Mouse (Mus musculus) limb, embryonic 12.5 days (tissue): ENCODE measurements around the gene Gm5148. TPM values are rescaled to one million over a fixed set of nuclear protein-coding genes. Genes with fewer than 3 reads are reported as not detected.

ENCODE experiments used
- ATAC-seq: fragments of 200-750 bp; cut with Nextera tagmentation; 2 replicates; pipeline ENCODE4 v1.8.0; 2017; ENCODE audit warnings: low read depth, moderate TSS enrichment; ENCODE audit not compliant: insufficient number of reproducible peaks, insufficient read depth, low FRiP score, low TSS enrichment
- H3K27ac ChIP-seq: fragments of 300-500 bp; sonication (generic); 2 replicates; pipeline ENCODE4 v1.5.1; 2016; ENCODE audit warnings: mild to moderate bottlenecking, moderate library complexity
- H3K27me3 ChIP-seq: fragments of 300-500 bp; sonication (generic); 2 replicates; pipeline ENCODE4 v1.6.1; 2016; ENCODE audit warnings: mild to moderate bottlenecking, moderate library complexity
- H3K36me3 ChIP-seq: fragments of 300-500 bp; sonication (generic); 2 replicates; pipeline ENCODE4 v1.6.1; 2016; ENCODE audit warnings: mild to moderate bottlenecking, moderate library complexity
- H3K4me1 ChIP-seq: fragments of 300-500 bp; sonication (generic); replicated peaks from 2 replicates; pipeline ENCODE4 v1.6.1; 2016
- H3K4me2 ChIP-seq: fragments of 300-500 bp; sonication (generic); 2 replicates; pipeline ENCODE4 v1.6.1; 2016; ENCODE audit warnings: mild to moderate bottlenecking, moderate library complexity
- H3K4me3 ChIP-seq: fragments of 300-500 bp; sonication (generic); replicated peaks from 2 replicates; pipeline ENCODE4 v1.5.1; 2016; ENCODE audit warnings: mild to moderate bottlenecking
- H3K9ac ChIP-seq: fragments of 300-500 bp; sonication (generic); replicated peaks from 2 replicates; pipeline ENCODE4 v1.6.1; 2016; ENCODE audit warnings: mild to moderate bottlenecking, moderate library complexity
- H3K9me3 ChIP-seq: fragments of 300-500 bp; sonication (generic); 2 replicates; pipeline ENCODE4 v1.6.1; 2016; ENCODE audit warnings: mild to moderate bottlenecking, moderate library complexity
- WGBS: fragments of 180-500 bp; shearing (Covaris S2); methylation state at CpG from one replicate; pipeline ENCODE4 v1.1.7; 2016; 5-methylcytosine and 5-hydroxymethylcytosine counted together
- polyA plus RNA-seq: library from polyadenylated mRNA; unstranded; fragments of >200 nt; fragmentation: Nextera tagmentation; extraction: Ambion mirVana; gene quantifications from 2 replicates; pipeline ENCODE4 v1.2.1, GENCODE M21; 2016

The Gm5148 gene
- polyA plus RNA-seq, 1 experiment from 2014 or later = 7.2 TPM

DNA sequence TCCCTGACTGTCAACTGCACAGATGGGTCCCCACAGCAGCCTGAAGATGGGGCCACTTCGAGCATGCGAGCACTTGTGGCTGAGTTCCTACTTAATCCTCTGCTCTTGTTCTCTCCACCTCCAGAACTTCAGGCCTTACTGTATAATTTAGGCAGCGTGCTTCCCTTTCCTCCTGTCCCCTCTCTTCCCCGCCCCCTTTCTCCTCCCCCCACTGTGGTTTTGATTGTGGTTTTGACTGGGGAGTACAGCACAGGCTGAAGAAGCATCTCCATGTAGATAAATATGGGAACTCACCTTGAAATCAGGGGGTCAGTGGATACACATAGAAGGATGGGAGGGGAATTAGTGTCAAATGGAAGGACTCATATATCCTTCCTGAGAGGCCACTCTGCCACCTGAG lies 31.3 kb downstream of the Gm5148 start:
- no peak overlapping the region for H3K4me3 ChIP-seq
- no peaks in the 10 kb centered on the region for H3K4me1 ChIP-seq
- no peak overlapping the region for H3K27ac ChIP-seq
- H3K4me2 ChIP-seq = no peak overlapping the region
- no peak overlapping the region for H3K9ac ChIP-seq
- 73% methylated on average over 4 of the region's 4 CpGs for WGBS
- H3K27me3 ChIP-seq = peaks cover 3% of the 10 kb centered on the region; the same call in 1 of the 2 replicates
- no peak for ATAC-seq
- H3K9me3 ChIP-seq = no peaks in the 10 kb centered on the region
- no peaks in the 10 kb centered on the region for H3K36me3 ChIP-seq

GRCm38 (mm10) chr3:37687158-37687980 lies 36.9 kb downstream of the Gm5148 start:
- Histone ChIP-seq H3K9ac (no peak overlapping the region), H3K4me1 (peaks cover 6% of the 10 kb centered on the region; the same call in 1 of the 2 replicates), H3K27me3 (peaks cover 17% of the 10 kb centered on the region), H3K4me3 (peak overlapping the region; percentile 25), H3K36me3 (no peaks in the 10 kb centered on the region), H3K9me3 (no peaks in the 10 kb centered on the region), H3K27ac (no peak overlapping the region), H3K4me2 (peak overlapping the region; percentile 51)
- WGBS = 28% methylated on average over 28 of the region's 28 CpGs
- ATAC-seq = no peak

DNA sequence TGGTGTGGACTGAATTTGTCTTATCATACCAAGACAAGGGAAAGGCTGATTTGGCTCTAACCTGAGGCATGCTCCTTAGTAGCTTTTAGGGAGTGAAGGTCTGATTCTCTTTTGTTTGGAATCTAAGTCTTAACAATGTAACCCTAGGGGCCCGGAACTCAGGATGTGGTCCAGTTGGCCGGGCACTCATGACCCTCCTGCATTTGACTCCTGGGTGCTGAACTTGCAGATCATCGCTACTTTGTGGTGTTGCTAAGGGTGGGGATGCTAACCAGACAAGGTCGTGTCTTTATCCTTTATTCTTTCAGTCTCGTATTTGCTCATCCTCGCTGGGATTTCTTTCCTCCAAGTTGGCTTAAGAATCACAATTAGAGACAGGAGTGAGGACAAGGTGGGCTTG lies 37.5 kb downstream of the Gm5148 start:
- WGBS = 20% methylated on average over 6 of the region's 6 CpGs

GRCm38 (mm10) chr3:37686219-37686618 lies 38.1 kb downstream of the Gm5148 start:
- no peaks in the 10 kb centered on the region for H3K9me3 ChIP-seq
- H3K27ac ChIP-seq = no peak overlapping the region
- peaks cover 17% of the 10 kb centered on the region for H3K27me3 ChIP-seq
- 54% methylated on average over 7 of the region's 7 CpGs for WGBS
- no peak overlapping the region for H3K9ac ChIP-seq
- no peak overlapping the region for H3K4me3 ChIP-seq
- H3K4me1 ChIP-seq = peaks cover 6% of the 10 kb centered on the region; the same call in 1 of the 2 replicates
- H3K36me3 ChIP-seq = no peaks in the 10 kb centered on the region
- no peak for ATAC-seq
- no peak overlapping the region for H3K4me2 ChIP-seq

More for the DNA sequence above, 37.5 kb downstream of the Gm5148 start:
- H3K27me3 ChIP-seq = peaks cover 17% of the 10 kb centered on the region
- H3K4me1 ChIP-seq = peaks cover 6% of the 10 kb centered on the region; the same call in 1 of the 2 replicates
- H3K9ac ChIP-seq = no peak overlapping the region
- no peak overlapping the region for H3K27ac ChIP-seq
- no peak for ATAC-seq
- peak overlapping the region; percentile 51 for H3K4me2 ChIP-seq
- H3K9me3 ChIP-seq = no peaks in the 10 kb centered on the region
- no peaks in the 10 kb centered on the region for H3K36me3 ChIP-seq
- H3K4me3 ChIP-seq = peak overlapping the region; percentile 25

- H3K9ac ChIP-seq = no peak overlapping the region
- no peaks in the 10 kb centered on the region for H3K36me3 ChIP-seq
- H3K27me3 ChIP-seq = peaks cover 2% of the 10 kb centered on the region; the same call in 1 of the 2 replicates
- H3K27ac ChIP-seq = no peak overlapping the region
- H3K4me3 ChIP-seq = no peak overlapping the region
- peaks cover 20% of the 10 kb centered on the region for H3K4me1 ChIP-seq
- no peak overlapping the region for H3K4me2 ChIP-seq
- H3K9me3 ChIP-seq = no peaks in the 10 kb centered on the region
- 76% methylated on average over 8 of the region's 8 CpGs for WGBS
- ATAC-seq = no peak
These were observed 48.0 kb downstream of the Gm5148 start for GRCm38 (mm10) chr3:37676291-37676690.

GRCm38 (mm10) chr3:37675056-37675525 lies 49.2 kb downstream of the Gm5148 start:
- no peak overlapping the region for H3K9ac ChIP-seq
- no peaks in the 10 kb centered on the region for H3K36me3 ChIP-seq
- H3K4me1 ChIP-seq = peaks cover 20% of the 10 kb centered on the region
- H3K4me3 ChIP-seq = no peak overlapping the region
- H3K4me2 ChIP-seq = no peak overlapping the region
- no peak for ATAC-seq
- H3K9me3 ChIP-seq = no peaks in the 10 kb centered on the region
- no peak overlapping the region for H3K27ac ChIP-seq
- H3K27me3 ChIP-seq = peaks cover 2% of the 10 kb centered on the region; the same call in 1 of the 2 replicates
- WGBS = 81% methylated on average over 11 of the region's 11 CpGs

DNA sequence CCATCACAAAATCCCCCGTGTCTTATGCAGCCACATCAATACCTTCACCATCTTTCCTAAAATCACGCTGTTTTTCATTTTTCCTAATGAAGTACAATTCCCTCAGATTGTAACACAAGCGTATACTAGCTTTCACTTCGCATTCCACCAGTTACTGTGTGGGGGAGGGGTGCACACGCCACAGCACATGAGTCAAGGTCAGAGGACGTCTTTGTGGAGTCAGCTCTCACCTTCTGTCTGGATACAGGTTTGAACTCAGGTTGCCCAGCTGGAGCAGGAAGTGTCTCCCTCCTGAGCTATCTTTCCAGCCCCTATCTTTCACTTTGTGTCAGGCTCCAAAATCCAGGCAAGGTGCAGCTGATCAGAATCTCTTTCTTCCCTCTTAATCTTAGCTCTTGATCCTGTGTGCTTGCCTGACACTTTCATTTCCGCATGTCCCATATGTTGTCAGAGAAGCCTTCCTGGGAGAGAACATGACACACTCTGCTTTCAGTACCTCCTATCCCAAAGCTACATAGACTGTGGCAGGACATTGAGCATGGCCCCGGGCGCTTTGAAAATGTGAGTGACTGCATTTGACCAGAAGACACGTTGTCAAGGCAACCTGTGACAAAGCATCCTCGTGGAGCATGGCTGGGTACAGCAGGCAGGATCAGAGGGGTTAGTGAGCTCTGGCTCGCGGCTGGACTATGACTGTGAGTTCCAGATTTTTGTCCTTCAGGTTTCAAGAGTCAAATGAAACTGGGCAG lies 50.6 kb downstream of the Gm5148 start:
- no peak overlapping the region for H3K27ac ChIP-seq
- peaks cover 5% of the 10 kb centered on the region; the same call in 1 of the 2 replicates for H3K36me3 ChIP-seq
- no peak overlapping the region for H3K9ac ChIP-seq
- WGBS = 60% methylated on average over 13 of the region's 13 CpGs
- ATAC-seq = no peak
- H3K4me2 ChIP-seq = no peak overlapping the region
- H3K4me3 ChIP-seq = no peak overlapping the region
- peaks cover 13% of the 10 kb centered on the region for H3K9me3 ChIP-seq
- peaks cover 20% of the 10 kb centered on the region for H3K4me1 ChIP-seq
- H3K27me3 ChIP-seq = peaks cover 2% of the 10 kb centered on the region; the same call in 1 of the 2 replicates

GRCm38 (mm10) chr3:37672266-37673040 lies 51.8 kb downstream of the Gm5148 start:
- Histone ChIP-seq H3K9me3 (peaks cover 17% of the 10 kb centered on the region), H3K27ac (no peak overlapping the region), H3K27me3 (peaks cover 2% of the 10 kb centered on the region; the same call in 1 of the 2 replicates), H3K4me1 (peaks cover 20% of the 10 kb centered on the region), H3K4me2 (no peak overlapping the region), H3K36me3 (peaks cover 5% of the 10 kb centered on the region; the same call in 1 of the 2 replicates), H3K9ac (no peak overlapping the region), H3K4me3 (no peak overlapping the region)
- WGBS = 26% methylated on average over 15 of the region's 15 CpGs
- no peak for ATAC-seq

DNA sequence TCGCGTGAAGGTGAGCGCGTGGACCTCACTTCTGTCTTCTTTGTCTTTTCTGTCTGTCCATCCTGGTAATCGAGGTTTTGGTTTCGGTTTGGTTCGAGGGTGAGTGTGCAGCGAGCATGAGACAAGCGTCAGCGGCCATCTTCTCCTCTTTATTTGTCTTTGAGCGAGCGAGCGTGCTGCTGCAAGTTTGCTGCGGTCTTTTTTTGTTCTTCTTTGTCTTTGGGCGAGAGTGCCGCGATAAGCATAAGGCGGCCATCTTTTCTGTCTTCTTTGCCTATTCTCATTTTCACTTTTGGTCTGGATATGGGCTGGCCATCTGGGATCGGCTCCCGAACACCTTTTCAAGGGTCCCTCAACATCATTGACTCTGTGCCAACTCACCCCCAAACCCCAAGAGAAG lies 55.2 kb downstream of the Gm5148 start:
- Histone ChIP-seq H3K36me3 (peaks cover 5% of the 10 kb centered on the region; the same call in 1 of the 2 replicates), H3K9ac (no peak overlapping the region), H3K27me3 (no peaks in the 10 kb centered on the region), H3K4me3 (no peak overlapping the region), H3K4me2 (no peak overlapping the region), H3K27ac (no peak overlapping the region), H3K9me3 (peaks cover 22% of the 10 kb centered on the region), H3K4me1 (peaks cover 34% of the 10 kb centered on the region)
- no peak for ATAC-seq
- WGBS = 97% methylated on average over 20 of the region's 20 CpGs

GRCm38 (mm10) chr3:37668652-37669051 lies 55.6 kb downstream of the Gm5148 start:
- Histone ChIP-seq H3K36me3 (peaks cover 5% of the 10 kb centered on the region; the same call in 1 of the 2 replicates), H3K9me3 (peaks cover 22% of the 10 kb centered on the region), H3K27ac (no peak overlapping the region), H3K4me2 (no peak overlapping the region), H3K4me3 (no peak overlapping the region), H3K4me1 (peaks cover 32% of the 10 kb centered on the region), H3K9ac (no peak overlapping the region), H3K27me3 (no peaks in the 10 kb centered on the region)
- ATAC-seq = no peak
- 89% methylated on average over 12 of the region's 12 CpGs for WGBS
